Mouse (Mus musculus) limb, embryonic 11.5 days (tissue): ENCODE measurements around the gene Ndufv1. TPM values are rescaled to one million over a fixed set of nuclear protein-coding genes. Genes with fewer than 3 reads are reported as not detected.
"Not testable (repeated sequence)": the region's sequence is repeated elsewhere in the genome, so short reads cannot be mapped to it uniquely, and the experiment has no call there.

Experiments
- ATAC-seq: fragments of 200-750 bp; cut with Nextera tagmentation; 2 replicates; pipeline ENCODE4 v1.8.0; 2017; ENCODE audit warnings: low read depth; ENCODE audit not compliant: insufficient number of reproducible peaks, low FRiP score, low TSS enrichment
- DNase-seq: peaks from one replicate; pipeline ENCODE4 v3.0.0-alpha.2; 2015; ENCODE audit warnings: low spot score
- H3K27ac ChIP-seq: fragments of 300-500 bp; sonication (generic); replicated peaks from 2 replicates; pipeline ENCODE4 v1.5.1; 2014; ENCODE audit warnings: low read depth, mild to moderate bottlenecking, low read length
- H3K27me3 ChIP-seq: fragments of 300-500 bp; sonication (generic); 2 replicates; pipeline ENCODE4 v1.6.1; 2014; ENCODE audit warnings: mild to moderate bottlenecking, low read length, mixed read lengths; ENCODE audit not compliant: control insufficient read depth, insufficient read depth
- H3K36me3 ChIP-seq: fragments of 300-500 bp; sonication (generic); 2 replicates; pipeline ENCODE4 v1.6.1; 2014; ENCODE audit warnings: mild to moderate bottlenecking, low read length, moderate library complexity, mixed read lengths; ENCODE audit not compliant: control insufficient read depth, insufficient read depth
- H3K4me1 ChIP-seq: fragments of 300-500 bp; sonication (generic); 2 replicates; pipeline ENCODE4 v1.6.1; 2014; ENCODE audit warnings: low read length, mixed read lengths; ENCODE audit not compliant: control insufficient read depth, insufficient read depth
- H3K4me2 ChIP-seq: fragments of 300-500 bp; sonication (generic); 2 replicates; pipeline ENCODE4 v1.6.1; 2014; ENCODE audit warnings: low read depth, mild to moderate bottlenecking, moderate library complexity; ENCODE audit not compliant: severe bottlenecking
- H3K4me3 ChIP-seq: fragments of 300-500 bp; sonication (generic); 2 replicates; pipeline ENCODE4 v1.5.1; 2014; ENCODE audit warnings: low read depth, low read length
- H3K9ac ChIP-seq: fragments of 300-500 bp; sonication (generic); 2 replicates; pipeline ENCODE4 v1.6.1; 2014; ENCODE audit warnings: mild to moderate bottlenecking, low read length
- H3K9me3 ChIP-seq: fragments of 300-500 bp; sonication (generic); 2 replicates; pipeline ENCODE4 v1.6.1; 2016; ENCODE audit warnings: low read length; ENCODE audit not compliant: control insufficient read depth
- WGBS: fragments of 180-500 bp; shearing (Covaris S2); extraction: QIAGEN DNeasy Blood & Tissue Kit; methylation state at CpG from one replicate; pipeline ENCODE4 v1.1.7; 2014; 5-methylcytosine and 5-hydroxymethylcytosine counted together
- polyA plus RNA-seq: library from polyadenylated mRNA; unstranded; fragments of >200 nt; fragmentation: Nextera tagmentation; extraction: Ambion mirVana; gene quantifications from 2 replicates; pipeline ENCODE4 v1.2.1, GENCODE M21; 2014

Ndufv1 gene
- polyA plus RNA-seq, 1 experiment from 2014 or later, result 208 TPM

DNA sequence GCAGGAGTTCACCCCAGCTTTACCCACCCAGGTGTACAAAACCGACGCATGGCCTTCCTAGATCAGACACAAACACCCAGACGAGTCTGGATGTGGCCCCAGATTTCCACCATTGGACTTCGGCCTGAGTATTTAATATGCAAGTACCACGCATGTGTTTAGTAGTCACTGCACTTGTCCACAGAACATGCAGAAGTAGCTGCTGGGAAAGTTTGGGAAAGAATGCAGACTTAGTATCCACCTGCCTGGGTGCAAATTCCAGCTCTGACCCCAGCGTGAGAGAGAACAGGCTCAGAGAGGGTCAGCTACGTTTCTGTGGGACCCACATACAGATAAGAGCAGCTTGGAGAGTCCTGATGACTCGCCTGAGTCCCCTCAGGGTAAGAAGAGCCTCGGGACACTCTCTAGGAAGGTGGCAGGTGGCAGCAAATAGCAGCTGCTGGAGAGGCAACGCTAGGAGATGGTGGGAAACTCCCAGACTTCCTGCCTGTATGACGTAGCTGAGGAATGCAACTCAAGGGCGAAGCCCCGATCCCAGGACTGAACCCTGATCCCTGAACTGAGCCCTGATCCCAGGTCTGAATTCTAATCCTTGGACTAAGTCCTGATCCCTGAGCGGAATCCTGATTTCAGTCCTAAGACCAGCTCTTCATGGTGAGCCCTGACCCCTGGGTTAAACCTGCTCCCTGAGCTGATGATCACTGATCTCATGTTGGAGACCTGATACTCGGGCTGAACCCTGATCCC, 43.5 kb upstream of the Ndufv1 start:
- no peaks in the 10 kb centered on the region for H3K27me3 ChIP-seq
- no peak for ATAC-seq
- no peaks in the 10 kb centered on the region for H3K9me3 ChIP-seq
- no peak for DNase-seq
- WGBS, result 64% methylated on average over 15 of the region's 15 CpGs
- no peak overlapping the region for H3K9ac ChIP-seq
- H3K4me3 ChIP-seq, result no peak overlapping the region
- no peaks in the 10 kb centered on the region for H3K4me1 ChIP-seq
- H3K36me3 ChIP-seq, result no peaks in the 10 kb centered on the region
- no peak overlapping the region for H3K27ac ChIP-seq
- no peak overlapping the region for H3K4me2 ChIP-seq

GRCm38 (mm10) chr19:4055216-4055946, 42.8 kb upstream of the Ndufv1 start:
- Histone ChIP-seq H3K4me3 (no peak overlapping the region), H3K9me3 (no peaks in the 10 kb centered on the region), H3K27ac (no peak overlapping the region), H3K4me2 (no peak overlapping the region), H3K4me1 (no peaks in the 10 kb centered on the region), H3K9ac (no peak overlapping the region), H3K36me3 (no peaks in the 10 kb centered on the region), H3K27me3 (no peaks in the 10 kb centered on the region)
- DNase-seq (no peak), ATAC-seq (no peak)
- WGBS, result 73% methylated on average over 8 of the region's 8 CpGs

- Histone ChIP-seq H3K36me3 (no peaks in the 10 kb centered on the region), H3K9ac (no peak overlapping the region), H3K4me2 (no peak overlapping the region), H3K27me3 (no peaks in the 10 kb centered on the region), H3K9me3 (no peaks in the 10 kb centered on the region), H3K4me1 (no peaks in the 10 kb centered on the region), H3K4me3 (no peak overlapping the region), H3K27ac (no peak overlapping the region)
- WGBS, result 87% methylated on average over 5 of the region's 5 CpGs
- DNase-seq (no peak), ATAC-seq (no peak)
These were observed 42.0 kb upstream of the Ndufv1 start for GRCm38 (mm10) chr19:4054613-4055012.

DNA sequence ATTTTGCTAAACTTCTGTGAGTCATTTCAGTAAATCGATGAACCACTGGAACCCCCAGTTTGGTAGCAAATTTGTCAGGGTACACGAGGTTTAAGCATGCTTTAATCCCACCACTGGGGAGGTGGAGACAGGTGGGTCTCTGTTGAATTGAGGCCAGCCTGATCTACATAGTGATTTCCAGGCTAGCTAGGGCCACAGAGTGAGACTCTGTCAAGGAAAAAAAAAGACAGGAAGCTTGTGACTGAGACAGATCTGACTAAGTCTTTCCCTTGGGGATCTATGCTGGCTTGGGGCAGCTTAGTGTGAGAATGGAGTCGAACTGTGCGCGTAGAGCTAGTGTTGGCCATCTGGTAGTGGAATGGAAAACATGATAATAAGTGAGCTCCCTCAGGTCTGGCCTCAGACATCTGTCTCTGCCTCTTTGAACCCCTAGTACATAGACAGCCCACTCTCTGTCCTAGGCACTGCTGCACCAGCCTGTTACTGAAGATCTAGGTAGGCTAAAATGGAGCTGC, 40.0 kb upstream of the Ndufv1 start:
- Histone ChIP-seq H3K4me2 (no peak overlapping the region), H3K4me3 (no peak overlapping the region), H3K27ac (no peak overlapping the region), H3K9me3 (no peaks in the 10 kb centered on the region), H3K9ac (no peak overlapping the region), H3K36me3 (no peaks in the 10 kb centered on the region), H3K4me1 (no peaks in the 10 kb centered on the region), H3K27me3 (no peaks in the 10 kb centered on the region)
- WGBS, result 86% methylated on average over 5 of the region's 5 CpGs
- DNase-seq, result no peak
- no peak for ATAC-seq

DNA sequence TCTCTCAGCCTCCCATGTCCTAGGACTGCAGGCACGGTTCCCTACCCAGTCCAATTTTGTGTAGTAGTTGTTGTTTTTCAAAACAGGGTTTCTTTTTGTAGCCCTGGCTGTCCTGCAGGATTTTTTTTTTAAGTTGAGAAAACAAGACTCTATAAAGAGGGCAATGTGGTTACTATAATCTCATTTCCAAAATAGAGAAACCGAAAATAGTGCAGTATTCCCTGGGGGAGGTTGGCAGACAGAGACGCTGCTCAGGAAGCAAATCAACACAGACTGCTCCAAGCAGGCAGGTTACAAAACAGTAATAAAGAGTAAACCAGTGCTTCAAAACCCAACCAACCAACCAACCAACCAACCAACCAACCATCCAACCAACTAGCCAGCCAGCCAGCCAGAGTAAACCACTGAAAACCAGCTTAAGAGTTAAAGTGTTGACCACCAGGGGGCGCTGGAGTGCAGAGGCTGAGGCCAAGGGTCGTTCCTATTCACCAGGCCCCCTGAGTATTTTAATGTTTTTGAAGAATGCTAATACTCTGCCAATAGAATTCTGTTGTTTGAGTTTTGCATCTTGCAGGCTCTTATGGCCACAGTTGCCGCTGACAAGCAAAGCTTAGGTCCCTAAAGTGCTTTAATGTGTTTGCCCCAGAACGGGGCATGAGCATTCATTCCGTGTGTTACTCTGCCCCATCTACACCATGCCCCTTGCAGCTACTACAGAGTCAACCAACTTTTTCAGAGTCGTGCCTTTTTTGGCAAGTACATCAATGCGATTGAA, 39.3 kb upstream of the Ndufv1 start:
- peak; percentile 82 for DNase-seq
- ATAC-seq, result no peak
- no peaks in the 10 kb centered on the region for H3K27me3 ChIP-seq
- H3K4me2 ChIP-seq, result no peak overlapping the region
- H3K9ac ChIP-seq, result no peak overlapping the region
- no peaks in the 10 kb centered on the region for H3K36me3 ChIP-seq
- no peaks in the 10 kb centered on the region for H3K9me3 ChIP-seq
- no peak overlapping the region for H3K27ac ChIP-seq
- H3K4me3 ChIP-seq, result no peak overlapping the region
- WGBS, result 55% methylated on average over 10 of the region's 10 CpGs
- H3K4me1 ChIP-seq, result no peaks in the 10 kb centered on the region

GRCm38 (mm10) chr19:4051016-4051415, 38.4 kb upstream of the Ndufv1 start:
- ATAC-seq, result no peak
- H3K9me3 ChIP-seq, result no peaks in the 10 kb centered on the region; the same call in 1 of the 2 replicates
- 93% methylated on average over 5 of the region's 5 CpGs for WGBS
- H3K4me3 ChIP-seq, result no peak overlapping the region
- no peaks in the 10 kb centered on the region for H3K27me3 ChIP-seq
- H3K4me2 ChIP-seq, result no peak overlapping the region
- H3K4me1 ChIP-seq, result no peaks in the 10 kb centered on the region
- H3K36me3 ChIP-seq, result no peaks in the 10 kb centered on the region
- DNase-seq, result no peak
- no peak overlapping the region for H3K27ac ChIP-seq
- no peak overlapping the region for H3K9ac ChIP-seq

DNA sequence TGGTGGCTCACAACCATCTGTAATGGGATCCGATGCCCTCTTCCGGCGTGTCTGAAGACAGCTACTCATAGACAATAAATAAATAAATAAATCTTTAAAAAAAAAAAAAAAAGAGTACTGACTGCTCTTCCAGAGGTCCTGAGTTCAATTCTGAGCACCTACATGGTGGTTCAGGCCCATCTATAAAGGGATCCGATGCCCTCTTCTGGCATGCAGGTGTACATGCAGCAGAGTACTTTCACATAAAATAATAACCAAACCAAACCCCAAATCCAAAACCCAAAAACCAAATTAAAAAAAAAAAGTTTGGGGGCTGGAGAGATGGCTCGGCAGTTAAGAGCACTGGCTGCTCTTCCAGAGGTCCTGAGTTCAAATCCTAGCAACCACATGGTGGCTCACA, 36.5 kb upstream of the Ndufv1 start:
- not testable (repeated sequence) for H3K4me2 ChIP-seq, H3K9me3 ChIP-seq, H3K27me3 ChIP-seq, DNase-seq, ATAC-seq, H3K36me3 ChIP-seq, H3K27ac ChIP-seq, H3K9ac ChIP-seq, H3K4me1 ChIP-seq, H3K4me3 ChIP-seq
- WGBS, result 82% methylated on average over 5 of the region's 5 CpGs

DNA sequence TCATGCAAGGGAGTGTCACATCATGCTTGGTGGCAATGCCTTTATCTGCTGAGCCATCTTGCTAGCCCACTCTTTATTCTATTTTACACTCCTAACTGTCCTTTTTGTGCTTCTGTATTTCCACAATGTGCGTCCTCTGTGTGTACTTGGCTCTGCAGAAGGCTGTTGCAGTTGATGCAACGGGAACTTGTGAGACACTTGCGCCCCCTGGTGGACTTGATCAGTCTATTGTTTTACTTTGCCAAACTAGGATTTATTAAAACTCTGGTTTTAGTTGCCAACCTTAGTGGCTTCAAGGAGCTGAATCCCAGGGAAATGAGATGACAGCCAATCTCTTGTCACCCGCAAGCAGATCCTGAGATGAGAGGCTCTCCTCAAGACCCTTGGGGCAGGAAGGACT, 35.3 kb upstream of the Ndufv1 start:
- H3K27ac ChIP-seq, result no peak overlapping the region
- DNase-seq (peak; percentile 90), ATAC-seq (no peak)
- no peak overlapping the region for H3K4me3 ChIP-seq
- no peaks in the 10 kb centered on the region for H3K4me1 ChIP-seq
- no peaks in the 10 kb centered on the region for H3K36me3 ChIP-seq
- no peaks in the 10 kb centered on the region; the same call in 1 of the 2 replicates for H3K9me3 ChIP-seq
- H3K27me3 ChIP-seq, result no peaks in the 10 kb centered on the region
- H3K4me2 ChIP-seq, result no peak overlapping the region
- H3K9ac ChIP-seq, result no peak overlapping the region
- WGBS, result 18% methylated on average over 4 of the region's 4 CpGs
